Mouse (Mus musculus) lung, embryonic 14.5 days (tissue): ENCODE data around the gene Magi1. TPM values are rescaled to one million over a fixed set of nuclear protein-coding genes. Genes with fewer than 3 reads are reported as not detected.

Experiments
- ATAC-seq: fragments of 200-750 bp; cut with Nextera tagmentation; 2 replicates; pipeline ENCODE4 v1.8.0; 2017; ENCODE audit warnings: mild to moderate bottlenecking, moderate TSS enrichment, moderate library complexity; ENCODE audit not compliant: insufficient read depth
- DNase-seq: peaks from one replicate; pipeline ENCODE4 v3.0.0-alpha.2; 2015
- H3K27ac ChIP-seq: fragments of 300-500 bp; sonication (generic); 2 replicates; pipeline ENCODE4 v1.5.1; 2014; ENCODE audit warnings: low read depth, mild to moderate bottlenecking, moderate library complexity
- H3K27me3 ChIP-seq: fragments of 300-500 bp; sonication (generic); 2 replicates; pipeline ENCODE4 v1.6.1; 2014; ENCODE audit warnings: low read length, control low read depth; ENCODE audit not compliant: insufficient read depth
- H3K36me3 ChIP-seq: fragments of 300-500 bp; sonication (generic); 2 replicates; pipeline ENCODE4 v1.6.1; 2014; ENCODE audit warnings: control low read depth; ENCODE audit not compliant: insufficient read depth
- H3K4me1 ChIP-seq: fragments of 300-500 bp; sonication (generic); 2 replicates; pipeline ENCODE4 v1.6.1; 2014; ENCODE audit warnings: antibody characterized with exemption, control low read depth; ENCODE audit not compliant: insufficient read depth
- H3K4me2 ChIP-seq: fragments of 300-500 bp; sonication (generic); 2 replicates; pipeline ENCODE4 v1.6.1; 2014; ENCODE audit warnings: mild to moderate bottlenecking
- H3K4me3 ChIP-seq: fragments of 300-500 bp; sonication (generic); 2 replicates; pipeline ENCODE4 v1.5.1; 2014; ENCODE audit warnings: low read depth, low read length
- H3K9ac ChIP-seq: fragments of 300-500 bp; sonication (generic); 2 replicates; pipeline ENCODE4 v1.6.1; 2014
- H3K9me3 ChIP-seq: fragments of 300-500 bp; sonication (generic); 2 replicates; pipeline ENCODE4 v1.6.1; 2016; ENCODE audit warnings: low read depth, low read length, control low read depth
- CTCF ChIP-seq: IDR thresholded peaks from 2 replicates; pipeline ENCODE4 v1.5.1; 2016; ENCODE audit warnings: antibody characterized with exemption, low read depth
- WGBS: fragments of 180-500 bp; shearing (Covaris S2); extraction: QIAGEN DNeasy Blood & Tissue Kit; methylation state at CpG from one replicate; pipeline ENCODE4 v1.1.7; 2014; 5-methylcytosine and 5-hydroxymethylcytosine counted together
- polyA plus RNA-seq: library from polyadenylated mRNA; unstranded; fragments of >200 nt; fragmentation: Nextera tagmentation; extraction: Ambion mirVana; gene quantifications from 2 replicates; pipeline ENCODE4 v1.2.1, GENCODE M21; 2014

Magi1 gene
- polyA plus RNA-seq, 1 experiment from 2014 or later: 10.1 TPM

- no peaks in the 10 kb centered on the region for H3K9me3 ChIP-seq
- no peaks in the 10 kb centered on the region for H3K36me3 ChIP-seq
- ATAC-seq (no peak), DNase-seq (no peak)
- H3K4me3 ChIP-seq: no peak overlapping the region
- no peak overlapping the region for H3K27ac ChIP-seq
- WGBS: 80% methylated on average over 3 of the region's 3 CpGs
- no peak overlapping the region for H3K4me2 ChIP-seq
- H3K4me1 ChIP-seq: peaks cover 20% of the 10 kb centered on the region
- no peak overlapping the region for H3K9ac ChIP-seq
- H3K27me3 ChIP-seq: no peaks in the 10 kb centered on the region
- no peak for TF ChIP-seq CTCF
Observed at GRCm38 (mm10) chr6:94257831-94258173, 25.9 kb downstream of the Magi1 start.

GRCm38 (mm10) chr6:94256982-94257830 lies 26.5 kb downstream of the Magi1 start:
- WGBS: 57% methylated on average over 12 of the region's 12 CpGs
- H3K4me3 ChIP-seq: no peak overlapping the region
- peak overlapping the region; percentile 44; the same call in 1 of the 2 replicates for H3K27ac ChIP-seq
- H3K9ac ChIP-seq: no peak overlapping the region
- H3K4me2 ChIP-seq: no peak overlapping the region
- ATAC-seq (no peak), DNase-seq (no peak)
- peaks cover 20% of the 10 kb centered on the region for H3K4me1 ChIP-seq
- no peaks in the 10 kb centered on the region for H3K27me3 ChIP-seq
- H3K9me3 ChIP-seq: no peaks in the 10 kb centered on the region
- TF ChIP-seq CTCF: no peak
- H3K36me3 ChIP-seq: no peaks in the 10 kb centered on the region

DNA sequence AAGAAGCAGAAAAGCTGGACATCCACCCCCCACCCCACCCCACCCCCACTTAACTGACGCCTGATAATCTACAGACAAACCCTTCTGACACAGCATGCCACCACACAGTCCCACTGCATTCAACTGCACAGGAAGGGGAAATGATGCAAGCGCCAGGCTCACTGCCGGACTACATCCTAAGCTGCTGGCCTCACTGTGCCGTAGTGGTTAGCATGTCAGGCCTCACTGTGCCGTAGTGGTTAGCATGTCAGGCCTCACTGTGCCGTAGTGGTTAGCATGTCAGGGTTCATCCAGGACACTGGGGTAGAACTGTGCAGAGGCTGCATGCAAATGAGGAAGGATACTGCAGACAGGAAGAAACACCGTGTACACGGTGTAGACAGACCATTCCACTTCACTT lies 29.8 kb downstream of the Magi1 start:
- Histone ChIP-seq H3K9ac (no peak overlapping the region), H3K27ac (no peak overlapping the region), H3K4me2 (no peak overlapping the region), H3K27me3 (no peaks in the 10 kb centered on the region), H3K4me1 (peaks cover 27% of the 10 kb centered on the region), H3K36me3 (no peaks in the 10 kb centered on the region), H3K9me3 (no peaks in the 10 kb centered on the region), H3K4me3 (no peak overlapping the region)
- DNase-seq (peak; percentile 55), ATAC-seq (peak; percentile 71; the same call in 1 of the 2 replicates)
- no peak for TF ChIP-seq CTCF
- 45% methylated on average over 8 of the region's 8 CpGs for WGBS

DNA sequence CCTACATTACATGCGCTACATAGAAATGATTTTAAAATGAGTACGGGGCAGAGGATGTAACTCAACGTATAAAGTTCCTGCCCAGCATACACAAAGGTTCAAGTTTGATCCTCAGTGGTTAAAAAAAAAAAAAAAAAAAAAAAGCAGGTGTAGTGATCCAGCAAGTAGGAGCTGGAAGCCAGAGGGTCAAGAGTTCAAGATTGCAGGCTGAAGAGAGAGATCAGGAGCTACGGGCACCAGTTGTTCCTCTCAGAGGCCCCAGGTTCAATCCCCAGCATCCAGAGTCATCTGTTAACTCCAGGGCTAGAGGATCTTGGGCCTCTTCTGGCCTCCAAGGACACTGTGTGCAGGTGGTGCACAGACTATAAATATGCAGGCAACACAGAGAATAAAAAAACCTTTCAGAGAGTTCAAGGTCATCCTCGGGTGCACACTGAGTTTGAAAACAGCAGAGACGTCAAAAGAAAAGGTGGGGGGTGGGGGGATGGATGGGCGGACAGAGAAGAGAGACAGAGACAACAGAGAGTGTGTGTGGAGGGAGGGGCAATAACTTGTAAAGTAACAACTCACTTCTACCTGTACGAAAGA lies 32.3 kb downstream of the Magi1 start:
- H3K9me3 ChIP-seq: no peaks in the 10 kb centered on the region
- ATAC-seq: no peak
- H3K27me3 ChIP-seq: no peaks in the 10 kb centered on the region
- WGBS: 57% methylated on average over 8 of the region's 8 CpGs
- H3K27ac ChIP-seq: no peak overlapping the region
- H3K36me3 ChIP-seq: no peaks in the 10 kb centered on the region
- H3K4me2 ChIP-seq: no peak overlapping the region
- H3K4me1 ChIP-seq: peaks cover 18% of the 10 kb centered on the region
- DNase-seq: no peak
- no peak overlapping the region for H3K9ac ChIP-seq
- no peak overlapping the region for H3K4me3 ChIP-seq
- TF ChIP-seq CTCF: no peak

DNA sequence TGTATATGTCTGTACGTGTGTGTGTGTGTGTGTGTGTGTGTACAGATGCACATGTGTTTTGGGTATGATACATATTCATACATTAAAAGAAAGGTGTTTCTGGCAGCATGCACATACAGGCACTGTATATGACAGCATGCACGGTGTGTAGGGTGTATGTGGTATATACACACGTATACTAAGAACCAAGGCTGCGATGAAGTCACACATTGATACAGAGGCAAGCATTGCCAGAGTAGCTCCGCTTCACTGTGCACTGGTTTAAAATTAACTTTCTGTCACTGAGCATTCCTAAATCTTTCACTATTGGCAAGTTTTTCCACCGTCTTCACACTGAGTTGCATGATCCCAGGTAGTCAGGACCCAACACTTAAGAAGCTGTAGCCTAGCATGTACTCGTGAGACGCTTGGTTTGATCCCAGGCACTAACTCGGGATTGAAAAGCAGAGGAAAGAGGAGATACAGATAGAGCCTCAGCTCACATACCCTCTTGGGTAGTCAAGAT lies 34.4 kb downstream of the Magi1 start:
- no peak for TF ChIP-seq CTCF
- no peak for ATAC-seq
- Histone ChIP-seq H3K27ac (0 out of 2 replicates have a peak overlapping the region, but pooled peaks have one; percentile 0), H3K4me2 (no peak overlapping the region), H3K4me3 (no peak overlapping the region), H3K27me3 (no peaks in the 10 kb centered on the region), H3K9me3 (no peaks in the 10 kb centered on the region), H3K4me1 (peaks cover 12% of the 10 kb centered on the region), H3K9ac (no peak overlapping the region), H3K36me3 (no peaks in the 10 kb centered on the region)
- DNase-seq: no peak
- WGBS: 74% methylated on average over 9 of the region's 9 CpGs

- Histone ChIP-seq H3K9ac (no peak overlapping the region), H3K4me1 (peaks cover 15% of the 10 kb centered on the region), H3K9me3 (no peaks in the 10 kb centered on the region), H3K27me3 (no peaks in the 10 kb centered on the region), H3K4me2 (no peak overlapping the region), H3K27ac (no peak overlapping the region), H3K36me3 (no peaks in the 10 kb centered on the region), H3K4me3 (no peak overlapping the region)
- DNase-seq (no peak), ATAC-seq (no peak)
- WGBS: 52% methylated on average over 6 of the region's 6 CpGs
- TF ChIP-seq CTCF: no peak
Observed at GRCm38 (mm10) chr6:94241251-94241650, 42.5 kb downstream of the Magi1 start.

DNA sequence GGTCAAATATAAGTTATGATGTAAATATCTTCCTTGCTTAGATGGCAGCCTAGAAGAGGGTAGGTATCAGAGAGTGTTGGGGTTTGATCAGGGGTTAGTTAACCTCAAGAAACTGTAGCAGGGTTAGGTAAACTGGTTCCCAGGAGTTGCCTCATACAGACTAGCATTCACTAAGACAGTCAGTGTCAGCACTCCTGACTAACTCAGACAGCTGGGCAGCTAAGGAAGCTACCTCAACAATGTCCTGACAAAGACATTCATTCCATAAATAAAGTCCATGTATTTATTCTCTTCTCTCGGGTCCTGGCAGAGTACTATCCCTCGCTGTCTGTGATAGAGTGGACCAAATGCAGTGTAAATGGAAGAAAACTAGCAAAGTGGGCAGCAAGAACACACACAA lies 45.1 kb downstream of the Magi1 start:
- ATAC-seq (no peak), DNase-seq (no peak)
- 36% methylated on average over 2 of the region's 2 CpGs for WGBS
- Histone ChIP-seq H3K27me3 (no peaks in the 10 kb centered on the region), H3K4me1 (peaks cover 15% of the 10 kb centered on the region), H3K36me3 (no peaks in the 10 kb centered on the region), H3K4me3 (no peak overlapping the region), H3K9me3 (no peaks in the 10 kb centered on the region), H3K27ac (no peak overlapping the region), H3K9ac (no peak overlapping the region), H3K4me2 (no peak overlapping the region)
- TF ChIP-seq CTCF: no peak
